Mouse (Mus musculus): Measurements from ENCODE around the gene Nrip2. TPM values are rescaled to one million over a fixed set of nuclear protein-coding genes. Genes with fewer than 3 reads are reported as not detected.
A peak's percentile ranks its signal among the peaks of the same experiment; 100 is the strongest.

The Nrip2 gene
- polyA plus RNA-seq, 1 experiment from 2014 or later = 23.5 TPM

DNA sequence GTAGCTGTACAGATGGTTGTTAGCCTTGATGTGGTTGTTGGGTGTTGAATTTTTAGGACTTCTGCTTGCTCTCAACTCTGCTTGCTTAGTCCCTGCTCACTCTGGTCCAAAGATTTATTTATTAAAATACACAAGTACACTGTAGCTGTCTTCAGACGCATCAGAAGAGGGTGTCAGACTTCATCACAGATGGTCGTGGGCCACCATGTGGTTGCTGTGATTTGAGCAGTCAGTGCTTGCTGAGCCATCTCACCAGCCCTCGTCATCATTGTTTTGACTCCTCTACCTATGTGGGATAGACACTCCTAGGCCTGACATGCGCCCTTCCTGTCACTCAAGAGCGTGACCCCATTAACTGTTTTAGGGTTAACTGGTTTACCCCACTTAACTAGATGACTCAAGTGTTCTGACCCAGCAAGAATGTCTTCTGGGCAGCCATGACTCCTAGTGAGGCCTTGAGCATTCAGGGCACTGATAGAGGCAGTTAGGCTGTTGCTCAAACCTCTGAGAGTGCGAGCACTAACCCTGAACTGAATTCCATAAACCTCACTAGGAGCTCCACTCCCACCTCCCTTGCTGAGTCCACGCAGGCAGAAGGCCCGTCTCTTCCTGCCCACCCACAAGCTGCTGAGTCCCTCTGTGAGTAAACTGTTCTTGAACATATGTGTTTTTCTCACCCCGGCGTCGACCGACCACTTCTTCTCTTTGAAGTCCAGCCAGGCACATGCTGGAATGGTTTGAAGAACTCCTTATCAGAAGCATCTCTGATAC lies 56.9 kb downstream of the Nrip2 start:
- WGBS = 56% methylated on average over 12 of the region's 12 CpGs
- no peak overlapping the region for H3K9ac ChIP-seq (ENCODE audit: low read depth, low read length)
- DNase-seq (ENCODE audit: low spot score) (no peak), ATAC-seq (replicated peaks; ENCODE audit: low FRiP score, low read depth) (no peak)
- H3K4me2 ChIP-seq (ENCODE audit: low read length) = no peak overlapping the region
- TF ChIP-seq CTCF (IDR thresholded peaks at IDR 0.05; ENCODE audit: low read depth) = no peak
- no peaks in the 10 kb centered on the region for H3K36me3 ChIP-seq (ENCODE audit: insufficient read depth, low read length)
- H3K27ac ChIP-seq = no peak overlapping the region
- H3K27me3 ChIP-seq (ENCODE audit: insufficient read depth, low read length) = no peaks in the 10 kb centered on the region
- no peaks in the 10 kb centered on the region for H3K9me3 ChIP-seq (replicated peaks; ENCODE audit: low read length)
- H3K4me3 ChIP-seq (replicated peaks; ENCODE audit: low read depth, low read length) = no peak overlapping the region
- H3K4me1 ChIP-seq (replicated peaks; ENCODE audit: insufficient read depth, low read length) = no peaks in the 10 kb centered on the region

DNA sequence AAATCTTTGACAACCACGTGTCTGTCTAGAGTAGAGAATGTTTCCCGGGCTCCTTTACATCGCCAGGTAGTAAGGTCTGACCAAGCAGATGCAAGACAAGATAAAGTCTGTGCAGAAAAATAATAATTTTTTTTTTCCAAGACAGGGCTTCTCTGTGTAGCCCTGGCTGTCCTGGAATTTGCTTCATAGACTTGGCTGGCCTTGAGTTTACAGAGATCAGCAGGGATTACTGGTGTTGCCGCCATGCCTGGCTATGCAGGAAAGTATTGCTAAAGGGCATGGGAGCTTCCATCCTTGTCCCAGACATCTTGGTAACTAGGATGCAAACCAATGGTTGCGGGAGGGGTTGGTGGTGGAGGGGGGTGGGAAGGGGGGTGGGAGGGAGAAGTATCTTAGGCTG lies 58.1 kb downstream of the Nrip2 start:
- DNase-seq (ENCODE audit: low spot score) = no peak
- ATAC-seq (replicated peaks; ENCODE audit: low FRiP score, low read depth) = no peak
- Histone ChIP-seq H3K9ac (ENCODE audit: low read depth, low read length) (no peak overlapping the region), H3K9me3 (replicated peaks; ENCODE audit: low read length) (no peaks in the 10 kb centered on the region), H3K27me3 (ENCODE audit: insufficient read depth, low read length) (no peaks in the 10 kb centered on the region), H3K4me2 (ENCODE audit: low read length) (no peak overlapping the region), H3K36me3 (ENCODE audit: insufficient read depth, low read length) (no peaks in the 10 kb centered on the region), H3K4me1 (replicated peaks; ENCODE audit: insufficient read depth, low read length) (no peaks in the 10 kb centered on the region), H3K4me3 (replicated peaks; ENCODE audit: low read depth, low read length) (no peak overlapping the region), H3K27ac (no peak overlapping the region)
- WGBS = 83% methylated on average over 5 of the region's 5 CpGs
- no peak for TF ChIP-seq CTCF (IDR thresholded peaks at IDR 0.05; ENCODE audit: low read depth)

DNA sequence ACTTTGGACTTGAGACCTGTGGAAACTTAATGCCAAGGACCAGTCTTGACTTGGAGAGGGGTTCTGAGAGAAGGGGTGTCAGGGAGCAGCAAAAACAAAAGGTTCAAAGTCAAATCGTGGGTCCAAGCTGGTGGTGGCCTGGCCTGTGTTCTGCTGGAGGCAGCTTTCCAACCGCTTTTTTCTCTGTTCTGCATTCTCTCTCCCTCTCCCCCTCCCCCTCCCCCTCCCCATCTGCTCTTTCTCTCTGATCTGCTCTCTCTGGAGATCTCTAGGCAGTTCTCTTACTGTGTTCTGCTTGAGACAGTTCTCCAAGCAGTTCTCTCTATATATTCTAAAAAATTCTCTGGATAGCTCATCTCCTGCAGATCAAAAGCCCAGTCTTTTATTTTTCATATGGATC lies 61.2 kb downstream of the Nrip2 start:
- DNase-seq (ENCODE audit: low spot score) (no peak), ATAC-seq (replicated peaks; ENCODE audit: low FRiP score, low read depth) (no peak)
- 28% methylated on average over 2 of the region's 2 CpGs for WGBS
- Histone ChIP-seq H3K4me1 (replicated peaks; ENCODE audit: insufficient read depth, low read length) (no peaks in the 10 kb centered on the region), H3K9me3 (replicated peaks; ENCODE audit: low read length) (no peaks in the 10 kb centered on the region), H3K9ac (ENCODE audit: low read depth, low read length) (no peak overlapping the region), H3K4me2 (ENCODE audit: low read length) (no peak overlapping the region), H3K27me3 (ENCODE audit: insufficient read depth, low read length) (no peaks in the 10 kb centered on the region), H3K27ac (no peak overlapping the region), H3K36me3 (ENCODE audit: insufficient read depth, low read length) (no peaks in the 10 kb centered on the region), H3K4me3 (replicated peaks; ENCODE audit: low read depth, low read length) (no peak overlapping the region)
- no peak for TF ChIP-seq CTCF (IDR thresholded peaks at IDR 0.05; ENCODE audit: low read depth)

DNA sequence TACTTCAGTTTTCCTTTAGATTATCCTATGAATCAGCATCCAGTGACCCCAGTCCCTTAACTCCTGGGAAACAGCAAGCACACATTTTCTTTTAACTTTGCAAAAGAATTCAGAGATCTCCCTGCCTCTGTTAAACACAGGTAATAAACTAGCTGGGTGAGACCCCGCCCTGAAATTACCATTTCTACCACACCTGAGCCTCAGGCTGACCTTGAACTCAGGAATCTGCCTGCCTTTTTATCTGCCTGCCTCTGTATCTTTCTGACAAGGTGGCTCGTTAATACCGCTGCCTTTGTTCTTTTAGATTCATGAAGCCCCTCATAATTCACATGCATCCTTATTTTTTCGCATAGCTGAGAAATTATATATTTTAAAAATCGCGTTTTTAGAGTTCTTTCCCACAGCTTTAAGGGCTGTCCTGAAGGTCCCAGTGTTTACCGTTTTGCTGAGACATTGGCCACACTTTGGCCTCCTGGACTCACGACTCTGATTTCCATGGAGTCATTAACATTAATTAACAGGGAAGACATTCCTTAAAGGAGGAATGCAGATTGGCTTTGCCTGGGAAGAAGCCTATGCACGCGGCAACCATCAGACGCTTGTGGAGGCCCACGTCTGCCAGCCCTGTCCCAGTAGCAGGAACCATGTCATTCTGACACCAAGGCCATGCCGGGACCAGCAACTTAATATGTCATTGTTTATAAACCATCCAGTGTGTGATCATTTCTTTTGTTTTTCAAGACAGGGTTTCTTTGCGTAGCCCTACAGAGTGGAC lies 61.8 kb downstream of the Nrip2 start:
- WGBS = 75% methylated on average over 14 of the region's 14 CpGs
- no peak for DNase-seq (ENCODE audit: low spot score)
- H3K4me1 ChIP-seq (replicated peaks; ENCODE audit: insufficient read depth, low read length) = no peaks in the 10 kb centered on the region
- no peaks in the 10 kb centered on the region for H3K36me3 ChIP-seq (ENCODE audit: insufficient read depth, low read length)
- peak; percentile 59; the same call in 1 of the 2 replicates for ATAC-seq (replicated peaks; ENCODE audit: low FRiP score, low read depth)
- no peak overlapping the region for H3K4me2 ChIP-seq (ENCODE audit: low read length)
- H3K27ac ChIP-seq = no peak overlapping the region
- TF ChIP-seq CTCF (IDR thresholded peaks at IDR 0.05; ENCODE audit: low read depth) = no peak
- no peak overlapping the region for H3K4me3 ChIP-seq (replicated peaks; ENCODE audit: low read depth, low read length)
- H3K27me3 ChIP-seq (ENCODE audit: insufficient read depth, low read length) = no peaks in the 10 kb centered on the region
- no peak overlapping the region for H3K9ac ChIP-seq (ENCODE audit: low read depth, low read length)
- no peaks in the 10 kb centered on the region for H3K9me3 ChIP-seq (replicated peaks; ENCODE audit: low read length)

DNA sequence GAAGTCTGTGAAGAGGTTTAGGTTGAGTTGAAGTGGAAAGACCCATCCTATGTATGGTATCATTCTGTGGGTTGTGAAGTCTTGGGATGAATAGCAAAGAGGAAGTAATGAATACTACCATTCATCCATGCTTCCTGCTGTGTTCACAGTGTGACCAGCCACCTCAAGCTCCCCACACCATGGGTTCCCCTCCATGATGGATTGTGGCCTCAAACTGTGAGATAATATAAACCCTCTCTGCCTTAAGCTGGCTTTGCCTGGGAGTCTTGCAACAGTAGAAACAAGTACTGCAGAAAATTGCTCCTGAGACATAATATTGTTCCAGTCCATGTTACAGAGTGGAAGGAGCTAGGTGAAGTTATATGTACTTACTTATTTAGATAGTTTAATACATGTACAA lies 62.5 kb downstream of the Nrip2 start:
- no peak overlapping the region for H3K4me3 ChIP-seq (replicated peaks; ENCODE audit: low read depth, low read length)
- DNase-seq (ENCODE audit: low spot score) (no peak), ATAC-seq (replicated peaks; ENCODE audit: low FRiP score, low read depth) (no peak)
- TF ChIP-seq CTCF (IDR thresholded peaks at IDR 0.05; ENCODE audit: low read depth) = no peak
- H3K9me3 ChIP-seq (replicated peaks; ENCODE audit: low read length) = no peaks in the 10 kb centered on the region
- H3K27ac ChIP-seq = no peak overlapping the region
- no peaks in the 10 kb centered on the region for H3K36me3 ChIP-seq (ENCODE audit: insufficient read depth, low read length)
- no peak overlapping the region for H3K9ac ChIP-seq (ENCODE audit: low read depth, low read length)
- no peaks in the 10 kb centered on the region for H3K4me1 ChIP-seq (replicated peaks; ENCODE audit: insufficient read depth, low read length)
- H3K4me2 ChIP-seq (ENCODE audit: low read length) = no peak overlapping the region
- no peaks in the 10 kb centered on the region for H3K27me3 ChIP-seq (ENCODE audit: insufficient read depth, low read length)

DNA sequence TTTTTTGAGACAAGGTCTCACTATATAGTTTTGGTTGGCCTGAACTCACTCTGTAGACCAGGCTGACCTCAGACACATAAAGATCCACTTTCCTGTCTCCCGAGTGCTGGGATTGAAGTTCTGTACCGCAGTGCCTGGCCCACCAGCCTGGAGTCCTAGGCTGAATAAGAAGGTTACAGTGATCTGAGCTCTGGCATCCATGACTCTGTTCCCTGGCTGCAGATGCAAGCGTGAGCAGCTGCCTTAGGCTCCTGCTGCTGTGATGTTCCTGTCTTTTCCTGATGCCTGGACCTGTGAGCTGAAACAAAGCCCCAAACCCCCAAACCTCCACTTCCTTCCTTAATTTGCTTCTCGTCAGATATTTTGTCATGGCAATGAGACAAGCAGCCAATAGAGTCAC lies 65.9 kb downstream of the Nrip2 start:
- TF ChIP-seq CTCF (IDR thresholded peaks at IDR 0.05; ENCODE audit: low read depth) = no peak
- H3K4me3 ChIP-seq (replicated peaks; ENCODE audit: low read depth, low read length) = no peak overlapping the region
- DNase-seq (ENCODE audit: low spot score) (no peak), ATAC-seq (replicated peaks; ENCODE audit: low FRiP score, low read depth) (no peak)
- H3K9ac ChIP-seq (ENCODE audit: low read depth, low read length) = no peak overlapping the region
- H3K4me2 ChIP-seq (ENCODE audit: low read length) = no peak overlapping the region
- no peaks in the 10 kb centered on the region for H3K9me3 ChIP-seq (replicated peaks; ENCODE audit: low read length)
- no peaks in the 10 kb centered on the region for H3K4me1 ChIP-seq (replicated peaks; ENCODE audit: insufficient read depth, low read length)
- no peak overlapping the region for H3K27ac ChIP-seq
- no peaks in the 10 kb centered on the region for H3K36me3 ChIP-seq (ENCODE audit: insufficient read depth, low read length)
- no peaks in the 10 kb centered on the region for H3K27me3 ChIP-seq (ENCODE audit: insufficient read depth, low read length)
- WGBS = 77% methylated on average over 4 of the region's 4 CpGs

Other genes with a start within 250 kb of the Nrip2 start
- gene Tead4, start 98.5 kb upstream of the Nrip2 start, polyA plus RNA-seq (2015; fragmentation: Nextera tagmentation; extraction: Ambion mirVana) = 2.3 TPM in 2 replicates
- 15.0 and 17.6 TPM in 2 replicates for gene Tulp3, start 43.4 kb upstream of the Nrip2 start, polyA plus RNA-seq (2015; fragmentation: Nextera tagmentation; extraction: Ambion mirVana)
- gene Rhno1, start 36.4 kb upstream of the Nrip2 start, polyA plus RNA-seq (2015; fragmentation: Nextera tagmentation; extraction: Ambion mirVana) = 68.3 and 73.9 TPM in 2 replicates
- 11.8 TPM in 2 replicates for gene Foxm1, start 36.3 kb upstream of the Nrip2 start, polyA plus RNA-seq (2015; fragmentation: Nextera tagmentation; extraction: Ambion mirVana)
- gene Tex52, start 23.8 kb upstream of the Nrip2 start, polyA plus RNA-seq (2015; fragmentation: Nextera tagmentation; extraction: Ambion mirVana) = not detected in 2 replicates
- not detected in 2 replicates for gene Gm44596, start 23.8 kb upstream of the Nrip2 start, polyA plus RNA-seq (2015; fragmentation: Nextera tagmentation; extraction: Ambion mirVana)
- 19.1 and 22.5 TPM in 2 replicates for gene Itfg2, start 25.6 kb downstream of the Nrip2 start, polyA plus RNA-seq (2015; fragmentation: Nextera tagmentation; extraction: Ambion mirVana)
- 286 and 317 TPM in 2 replicates for gene Fkbp4, start 39.4 kb downstream of the Nrip2 start, polyA plus RNA-seq (2015; fragmentation: Nextera tagmentation; extraction: Ambion mirVana)
- 0.25 and 0.79 TPM in 2 replicates for gene Pzp, start 127.4 kb downstream of the Nrip2 start, polyA plus RNA-seq (2015; fragmentation: Nextera tagmentation; extraction: Ambion mirVana)
- gene A2ml1, start 182.3 kb downstream of the Nrip2 start, polyA plus RNA-seq (2015; fragmentation: Nextera tagmentation; extraction: Ambion mirVana) = 0.71 and 0.84 TPM in 2 replicates
- 0.54 and 0.66 TPM in 2 replicates for gene Klrb1a, start 224.2 kb downstream of the Nrip2 start, polyA plus RNA-seq (2015; fragmentation: Nextera tagmentation; extraction: Ambion mirVana)